Mouse (Mus musculus) lung, postnatal 10 days (tissue): ENCODE measurements around the gene Pxylp1.

Experiments
- DNase-seq: peaks from one replicate; pipeline ENCODE4 v3.0.0; 2021

Pxylp1 gene

DNA sequence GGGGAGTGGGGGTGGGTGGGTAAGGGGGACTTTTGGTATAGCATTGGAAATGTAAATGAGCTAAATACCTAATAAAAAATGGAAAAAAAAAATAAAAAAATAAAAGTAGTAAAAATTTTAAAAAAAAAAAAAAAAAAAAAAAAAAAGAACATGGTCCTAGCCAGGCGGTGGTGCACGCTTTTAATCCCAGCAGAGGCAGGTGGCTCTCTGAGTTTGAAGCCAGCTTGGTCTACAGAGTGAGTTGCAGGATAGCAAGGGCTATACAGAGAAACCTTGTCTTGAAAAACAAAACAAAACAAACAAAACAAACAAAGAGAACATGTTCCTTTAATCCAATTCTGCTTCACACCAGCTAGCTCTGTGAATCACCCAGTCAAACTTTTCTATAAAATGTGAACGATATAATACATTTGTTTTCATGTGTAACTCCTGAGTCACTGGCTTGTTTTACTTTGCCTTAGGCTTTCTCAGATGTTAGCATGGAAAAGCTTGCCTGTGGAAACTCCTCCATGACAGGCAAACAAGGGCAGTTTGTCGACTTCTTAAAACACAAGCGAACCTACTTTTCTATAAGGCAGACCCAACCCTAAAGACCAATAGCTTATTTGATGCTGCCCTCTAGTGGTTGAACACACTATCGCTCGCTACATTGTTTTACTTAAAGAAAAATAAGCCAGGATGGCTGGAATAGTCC, 74.2 kb downstream of the Pxylp1 start:
- DNase-seq: peak; percentile 75

DNA sequence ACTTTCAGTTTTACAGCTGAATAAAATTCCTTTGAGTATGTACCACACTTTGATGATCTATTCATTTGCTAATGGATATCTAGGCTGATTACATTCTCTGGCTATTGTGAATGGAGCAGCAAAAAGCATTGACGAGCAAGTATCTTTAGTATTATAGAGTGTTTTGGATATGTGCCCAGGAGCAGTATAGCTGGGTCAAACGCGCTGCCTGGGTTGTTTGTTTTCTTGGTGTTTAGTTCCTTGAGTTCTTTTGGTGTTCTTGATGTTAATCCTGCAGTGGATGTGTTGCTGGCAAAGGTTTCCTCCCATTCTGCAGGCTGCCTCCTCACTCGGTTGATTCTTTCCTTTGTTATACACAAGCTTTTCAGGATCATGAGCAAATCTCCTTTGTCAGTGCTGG, 80.5 kb downstream of the Pxylp1 start:
- DNase-seq: no peak

DNA sequence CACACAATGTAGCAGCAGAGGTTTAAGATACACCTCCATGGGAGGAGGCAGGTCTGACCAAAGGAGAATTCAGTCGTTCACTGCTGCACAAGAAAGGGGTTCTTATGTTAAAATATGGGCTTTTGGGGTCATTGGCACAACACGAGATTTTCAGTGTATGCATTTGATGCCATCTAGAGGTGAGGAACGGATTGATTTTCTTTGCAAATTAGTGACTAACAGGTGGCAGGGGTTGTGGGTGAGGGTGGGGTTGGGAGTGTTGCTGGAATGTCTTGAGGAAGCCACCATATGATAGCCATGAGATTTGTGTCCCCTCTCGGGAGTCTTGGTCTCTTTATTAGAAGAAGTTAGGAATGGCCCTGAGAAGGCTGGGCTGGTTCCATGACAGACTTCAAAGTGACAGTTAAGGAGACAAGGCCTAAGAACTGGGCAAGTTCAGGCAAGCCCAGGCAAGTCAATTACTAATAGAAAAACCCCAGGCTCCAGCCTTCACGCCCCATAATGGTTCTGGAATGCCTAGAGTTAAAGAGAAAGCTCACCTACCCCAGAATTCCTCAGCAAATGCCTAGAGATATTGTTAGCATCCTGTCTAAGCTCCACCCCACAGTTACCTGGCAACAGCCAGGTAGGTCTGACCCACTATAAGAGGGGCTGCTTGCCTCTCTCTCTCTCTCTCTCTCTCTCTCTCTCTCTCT, 92.2 kb downstream of the Pxylp1 start:
- DNase-seq: no peak

DNA sequence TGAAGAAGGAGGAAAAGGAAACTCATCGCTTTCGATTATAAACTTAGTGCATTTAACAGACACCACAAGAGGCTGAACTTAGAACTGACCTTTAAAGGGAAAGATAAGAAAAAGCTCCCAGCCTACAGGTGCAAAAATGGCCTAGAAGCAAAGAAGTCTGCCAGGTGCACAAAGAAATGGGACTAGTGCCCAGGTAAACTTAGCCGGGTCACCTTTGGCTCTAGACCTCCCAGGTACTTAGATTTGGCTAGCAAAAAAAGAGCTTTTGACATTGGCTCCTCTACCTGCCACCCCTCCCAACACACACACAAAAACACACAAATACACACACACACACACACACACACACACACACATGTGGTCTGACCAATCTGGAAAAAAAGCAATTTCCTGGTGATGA, 95.2 kb downstream of the Pxylp1 start:
- no peak for DNase-seq

DNA sequence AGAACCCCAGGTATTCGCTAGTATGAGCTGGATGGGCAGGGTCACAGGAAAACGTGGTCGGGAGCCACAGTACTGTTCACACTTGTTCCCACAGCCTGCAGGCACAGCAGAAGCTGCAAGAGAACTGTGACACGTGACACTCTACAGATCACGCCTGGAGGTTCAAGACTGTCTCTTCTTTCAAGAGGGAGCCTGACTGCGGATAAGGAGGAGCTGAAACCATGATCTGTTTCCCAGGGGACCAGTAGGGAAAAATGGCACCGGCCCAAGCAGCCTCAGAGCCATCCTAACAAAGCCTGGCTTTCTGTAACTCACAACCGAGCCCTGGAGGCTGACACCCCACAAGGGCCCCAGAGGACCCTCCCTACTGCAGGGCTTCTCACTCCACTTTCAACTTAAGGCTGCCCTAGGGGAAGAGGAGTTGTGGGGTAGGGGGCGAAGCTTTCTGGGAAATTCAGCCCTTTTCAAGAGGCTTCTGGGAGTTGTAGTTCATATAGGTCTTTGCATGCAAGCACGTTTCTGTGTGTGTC, 97.0 kb downstream of the Pxylp1 start:
- peak; percentile 49 for DNase-seq

DNA sequence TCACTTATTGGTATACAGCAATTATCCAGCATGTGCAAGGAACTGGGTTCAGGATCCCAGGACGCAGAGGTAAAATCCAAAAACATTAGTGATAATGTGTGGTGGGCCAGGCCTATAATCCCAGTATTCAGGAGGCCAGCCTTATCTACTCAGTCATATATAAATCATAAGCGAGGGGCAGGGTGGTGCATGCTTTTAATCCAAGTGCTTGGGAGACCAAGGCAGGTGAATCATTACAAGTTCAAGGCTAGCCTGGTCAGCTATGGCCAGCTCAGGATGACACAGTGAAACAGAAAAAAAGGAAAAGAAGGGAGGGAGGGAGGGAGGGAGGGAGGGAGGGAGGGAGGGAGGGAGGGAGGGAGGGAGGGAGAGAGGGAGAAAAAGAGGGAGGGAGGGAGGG, 97.9 kb downstream of the Pxylp1 start:
- DNase-seq: no peak

DNA sequence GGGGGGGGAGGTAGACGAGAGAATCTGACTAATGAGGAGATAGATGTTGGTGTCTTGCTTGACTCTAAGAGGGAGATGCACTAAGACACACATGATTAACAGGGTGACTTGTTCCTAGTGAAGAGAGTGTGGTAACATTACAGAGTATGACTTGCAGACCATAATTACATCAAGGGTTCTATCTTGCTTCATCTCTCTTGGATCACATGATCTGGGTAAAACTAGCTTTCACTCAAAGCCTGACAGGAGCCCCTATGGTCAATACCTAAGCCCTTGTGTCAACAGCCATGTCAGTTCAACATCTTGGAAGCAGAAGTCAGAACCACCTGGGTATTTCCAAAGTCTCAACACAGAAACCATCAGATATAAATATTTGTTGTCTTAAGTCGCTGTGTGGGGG, 99.9 kb downstream of the Pxylp1 start:
- DNase-seq: no peak

DNA sequence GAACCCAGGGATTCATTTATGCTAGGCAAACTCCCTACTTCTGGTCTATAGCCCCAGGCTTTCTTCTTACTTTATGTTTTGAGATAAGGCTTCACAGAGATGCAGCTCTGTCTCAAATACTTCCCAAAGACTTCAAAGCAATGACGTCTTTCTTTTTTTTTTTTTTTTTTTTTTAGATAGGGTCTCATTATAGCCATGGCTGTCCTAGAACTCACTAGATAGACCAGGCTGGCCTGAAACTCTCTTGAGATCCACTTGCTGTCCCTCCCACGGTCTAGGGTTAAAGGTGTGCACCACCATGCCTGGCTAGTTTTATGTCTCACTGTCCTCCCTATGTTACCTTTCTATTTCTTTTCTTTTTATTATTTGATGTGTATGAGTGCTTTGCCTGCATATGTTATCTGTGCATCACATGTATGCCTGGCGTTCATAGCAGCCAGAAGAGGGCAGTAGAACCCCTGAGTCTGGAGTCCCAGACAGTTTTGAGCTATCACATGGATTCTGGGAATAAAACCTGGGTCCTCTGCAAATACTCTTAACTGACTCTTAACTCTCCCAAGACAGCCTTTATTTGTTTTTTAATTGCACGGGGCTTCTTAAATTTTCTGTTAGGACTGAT, 102.0 kb downstream of the Pxylp1 start:
- no peak for DNase-seq

DNA sequence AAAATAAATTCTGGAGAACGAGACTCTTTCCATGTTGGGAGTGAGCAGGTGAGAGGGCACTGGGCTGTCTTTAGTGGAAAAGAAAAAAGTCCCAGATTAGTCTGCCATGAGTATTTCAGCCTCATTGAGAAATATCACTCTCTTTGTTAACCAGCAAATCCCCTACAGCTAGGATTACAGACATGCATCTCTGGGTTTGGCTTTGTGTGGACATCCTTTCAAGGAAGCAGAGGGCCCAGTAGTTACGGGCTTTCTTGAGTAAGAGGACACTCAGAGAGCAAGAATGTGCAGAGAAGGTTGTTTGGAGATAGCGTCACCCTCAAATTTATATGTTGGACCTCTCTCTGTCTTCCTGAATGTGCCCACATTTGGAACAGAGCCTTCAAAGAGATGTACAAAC, 102.6 kb downstream of the Pxylp1 start:
- no peak for DNase-seq

DNA sequence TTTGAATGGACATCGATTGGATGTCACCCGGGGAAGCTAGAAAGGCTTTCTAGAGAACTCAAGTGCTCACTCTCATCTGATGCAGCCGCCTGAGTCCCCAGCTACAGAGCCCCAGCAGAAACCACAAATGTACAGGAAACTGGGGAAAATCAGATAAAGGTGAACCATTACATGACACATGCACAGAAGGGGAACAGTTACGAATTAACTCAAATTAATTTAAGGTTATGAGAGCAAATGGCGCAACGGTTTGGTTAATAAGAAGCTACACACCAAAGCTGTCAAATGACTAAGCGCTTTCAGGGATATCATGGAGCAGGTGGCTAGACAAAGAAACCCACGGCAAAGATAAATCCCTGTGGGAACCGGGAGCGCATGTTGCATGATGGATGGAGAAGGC, 104.7 kb downstream of the Pxylp1 start:
- DNase-seq: no peak

DNA sequence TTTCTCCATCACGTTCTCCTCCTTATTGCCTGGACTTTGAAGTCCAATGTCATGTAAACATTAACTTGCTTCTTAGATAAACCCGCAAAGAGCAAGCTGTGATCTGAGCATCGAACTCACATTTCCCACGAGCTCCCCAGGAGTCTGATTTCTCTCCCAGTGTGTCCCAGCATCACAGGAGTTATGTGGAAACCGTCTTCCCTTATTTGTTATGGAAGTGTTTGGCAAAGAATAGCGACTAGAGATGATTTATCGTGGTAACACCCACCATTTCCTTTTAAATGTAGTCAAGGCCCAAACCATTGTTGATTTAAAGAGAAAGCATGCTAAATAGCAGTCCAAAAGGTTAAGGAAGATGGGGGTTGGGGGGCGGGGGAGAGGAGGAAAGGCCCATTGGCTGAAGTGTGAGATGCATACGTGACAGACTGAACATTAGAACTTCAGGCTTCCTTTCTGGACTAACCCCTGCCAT, 106.6 kb downstream of the Pxylp1 start:
- peak; percentile 23 for DNase-seq

DNA sequence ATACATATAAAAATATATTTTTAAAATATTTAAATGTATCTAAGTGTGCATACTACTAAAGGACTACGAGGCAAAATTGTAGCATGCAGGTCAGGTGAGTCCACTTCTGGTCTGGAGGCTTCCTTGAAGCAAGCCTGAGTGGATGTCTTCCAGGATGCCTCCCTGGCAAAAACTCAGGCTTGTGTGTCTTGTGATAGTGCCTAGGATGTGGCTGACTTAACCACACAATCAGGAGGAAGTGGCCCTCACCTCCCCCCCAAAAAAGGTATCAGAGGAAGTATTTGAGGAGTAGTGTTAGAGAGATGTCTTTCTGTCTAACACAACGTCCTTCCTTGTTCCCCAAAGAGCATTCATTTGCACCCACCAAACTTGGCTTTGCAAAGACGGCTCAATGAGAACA, 107.3 kb downstream of the Pxylp1 start:
- no peak for DNase-seq

DNA sequence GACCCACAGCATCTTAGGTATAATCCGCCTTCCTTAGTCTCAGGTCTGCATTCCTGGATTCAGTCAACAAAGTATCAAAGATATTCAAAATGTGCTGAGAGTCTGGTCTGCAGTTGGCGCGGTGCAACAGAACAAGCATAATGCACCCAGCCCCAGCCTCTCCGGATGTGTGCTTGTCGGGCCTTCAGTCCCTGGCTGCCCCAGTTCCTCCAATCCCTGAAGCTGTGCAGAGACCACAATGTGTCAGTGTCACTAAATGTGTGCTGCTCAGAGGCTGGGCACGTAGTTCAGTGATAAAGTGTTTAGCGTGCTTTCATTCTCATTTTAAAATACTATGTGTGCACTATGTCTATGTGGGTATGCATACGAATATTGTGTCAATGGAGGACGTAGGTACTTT, 108.8 kb downstream of the Pxylp1 start:
- DNase-seq: no peak

DNA sequence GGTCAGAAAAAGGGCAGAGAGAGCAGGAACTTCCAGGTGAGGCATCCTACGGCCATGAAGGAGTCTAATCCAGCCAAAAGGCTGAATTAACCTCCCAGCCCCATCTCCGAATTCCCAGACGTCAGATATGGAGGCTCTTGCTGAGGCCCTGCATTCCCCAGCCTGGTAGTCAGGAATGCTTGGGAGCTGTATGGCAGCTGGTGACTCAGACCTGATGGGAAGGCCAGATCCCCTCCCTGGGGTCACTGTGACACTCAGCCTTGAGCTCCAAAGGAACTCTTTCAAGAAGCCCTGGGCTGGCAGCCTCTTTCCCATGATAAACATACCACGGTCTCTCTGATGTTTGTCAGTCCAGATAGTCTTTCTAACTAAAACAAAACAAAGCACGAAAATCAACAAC, 109.2 kb downstream of the Pxylp1 start:
- no peak for DNase-seq

DNA sequence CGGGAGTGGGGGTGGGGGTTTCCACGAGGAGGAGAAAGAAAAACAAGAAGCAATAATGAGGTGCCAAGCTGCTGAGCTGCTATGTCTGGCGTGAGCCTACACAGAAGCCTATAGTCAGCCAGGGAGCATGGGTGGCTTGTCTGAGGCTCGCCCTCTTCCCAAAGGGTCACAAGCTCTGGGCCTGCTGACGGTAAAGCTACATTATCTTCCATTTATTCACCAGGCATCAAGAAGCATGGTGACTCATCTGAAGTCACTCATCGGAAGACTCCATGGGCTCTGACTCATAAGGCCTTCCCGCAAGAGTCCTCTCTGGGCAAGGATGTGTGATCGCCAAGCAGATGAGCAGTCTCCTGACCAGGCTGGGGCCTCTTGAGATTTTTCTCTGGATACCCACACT, 110.4 kb downstream of the Pxylp1 start:
- DNase-seq: no peak
